Mouse (Mus musculus) forebrain, embryonic 15.5 days (tissue): Measurements from ENCODE around the gene Oscp1. TPM values are rescaled to one million over a fixed set of nuclear protein-coding genes. Genes with fewer than 3 reads are reported as not detected.

Experiments
- ATAC-seq: fragments of 200-750 bp; cut with Nextera tagmentation; replicated peaks from 2 replicates; pipeline ENCODE4 v1.8.0; 2017; ENCODE audit warnings: mild to moderate bottlenecking, moderate TSS enrichment, moderate library complexity
- H3K27ac ChIP-seq: fragments of 300-500 bp; sonication (generic); replicated peaks from 2 replicates; pipeline ENCODE4 v1.5.1; 2015; ENCODE audit warnings: mild to moderate bottlenecking, inconsistent platforms
- H3K27me3 ChIP-seq: fragments of 300-500 bp; sonication (generic); 2 replicates; pipeline ENCODE4 v1.6.1; 2015; ENCODE audit warnings: inconsistent platforms
- H3K36me3 ChIP-seq: fragments of 300-500 bp; sonication (generic); 2 replicates; pipeline ENCODE4 v1.6.1; 2015; ENCODE audit warnings: mild to moderate bottlenecking, inconsistent platforms
- H3K4me1 ChIP-seq: fragments of 300-500 bp; sonication (generic); 2 replicates; pipeline ENCODE4 v1.6.1; 2015; ENCODE audit warnings: inconsistent platforms
- H3K4me2 ChIP-seq: fragments of 300-500 bp; sonication (generic); replicated peaks from 2 replicates; pipeline ENCODE4 v1.6.1; 2015; ENCODE audit warnings: mild to moderate bottlenecking, inconsistent platforms
- H3K4me3 ChIP-seq: fragments of 300-500 bp; sonication (generic); 2 replicates; pipeline ENCODE4 v1.5.1; 2015; ENCODE audit warnings: mild to moderate bottlenecking, inconsistent platforms
- H3K9ac ChIP-seq: fragments of 300-500 bp; sonication (generic); replicated peaks from 2 replicates; pipeline ENCODE4 v1.6.1; 2015; ENCODE audit warnings: mild to moderate bottlenecking, inconsistent platforms
- H3K9me3 ChIP-seq: fragments of 300-500 bp; sonication (generic); 2 replicates; pipeline ENCODE4 v1.6.1; 2016; ENCODE audit warnings: inconsistent platforms
- WGBS: fragments of 180-500 bp; shearing (Covaris S2); methylation state at CpG from one replicate; pipeline ENCODE4 v1.1.7; 2015; ENCODE audit warnings: mixed read lengths; 5-methylcytosine and 5-hydroxymethylcytosine counted together
- polyA plus RNA-seq: library from polyadenylated mRNA; unstranded; fragments of >200 nt; fragmentation: Nextera tagmentation; extraction: Ambion mirVana; gene quantifications from 2 replicates; pipeline ENCODE4 v1.2.1, GENCODE M21; 2015

The Oscp1 gene
- polyA plus RNA-seq: 35.3 TPM in 2 replicates

DNA sequence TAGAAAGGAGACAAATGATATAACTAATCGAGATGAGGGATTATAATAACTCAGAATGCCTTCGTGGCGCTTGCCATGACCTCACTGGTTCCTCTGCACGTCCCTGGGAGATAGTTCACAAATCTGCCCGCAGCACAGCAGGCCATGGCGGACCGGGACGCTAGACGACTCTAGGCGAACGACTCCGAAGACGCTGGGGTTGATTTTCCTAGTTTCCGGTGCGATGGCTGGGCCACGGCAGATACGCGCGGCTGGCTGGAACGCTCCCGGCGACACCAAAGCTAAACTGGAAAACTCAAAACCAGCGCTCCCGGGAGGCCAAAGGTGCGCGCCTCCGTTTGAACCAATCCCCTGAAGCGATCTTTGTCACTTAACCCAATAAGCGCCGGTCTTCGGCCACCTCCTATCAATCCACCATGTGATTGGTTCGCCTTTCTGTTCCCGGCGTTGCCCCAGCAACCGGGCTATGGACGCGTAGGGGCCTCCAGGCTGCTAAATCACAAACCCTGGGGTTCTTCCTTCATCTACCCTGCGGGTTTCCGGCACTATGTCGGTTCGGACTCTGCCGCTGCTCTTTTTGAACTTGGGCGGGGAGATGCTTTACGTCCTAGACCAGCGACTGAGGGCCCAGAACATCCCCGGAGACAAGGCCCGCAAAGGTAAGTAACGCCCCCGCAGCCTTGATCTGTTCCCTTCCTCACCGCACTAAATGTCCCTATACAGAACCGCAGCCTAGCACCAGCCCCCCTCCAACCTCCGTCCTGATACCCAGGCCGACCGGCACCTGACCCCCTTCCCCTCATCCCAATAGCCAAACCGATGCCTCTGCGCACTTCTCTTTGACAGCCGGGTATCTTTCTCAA lies at the start of gene Oscp1:
Gene Oscp1, plus strand, starts transcription at position 432 of the 863 bp plus-strand sequence.
- Histone ChIP-seq H3K27me3 (no peaks in the 10 kb centered on the region), H3K4me3 (peak within 1 kb of the TSS; percentile 69), H3K27ac (peak within 1 kb of the TSS; percentile 59; the same call in 1 of the 2 replicates), H3K4me1 (peaks cover 20% of the 10 kb centered on the region), H3K36me3 (peaks cover 22% of the 10 kb centered on the region), H3K9me3 (no peaks in the 10 kb centered on the region), H3K9ac (peak within 1 kb of the TSS; percentile 63), H3K4me2 (peak within 1 kb of the TSS; percentile 89)
- ATAC-seq: peak; percentile 99
- WGBS: under 1% methylated on average over 57 of the region's 57 CpGs

DNA sequence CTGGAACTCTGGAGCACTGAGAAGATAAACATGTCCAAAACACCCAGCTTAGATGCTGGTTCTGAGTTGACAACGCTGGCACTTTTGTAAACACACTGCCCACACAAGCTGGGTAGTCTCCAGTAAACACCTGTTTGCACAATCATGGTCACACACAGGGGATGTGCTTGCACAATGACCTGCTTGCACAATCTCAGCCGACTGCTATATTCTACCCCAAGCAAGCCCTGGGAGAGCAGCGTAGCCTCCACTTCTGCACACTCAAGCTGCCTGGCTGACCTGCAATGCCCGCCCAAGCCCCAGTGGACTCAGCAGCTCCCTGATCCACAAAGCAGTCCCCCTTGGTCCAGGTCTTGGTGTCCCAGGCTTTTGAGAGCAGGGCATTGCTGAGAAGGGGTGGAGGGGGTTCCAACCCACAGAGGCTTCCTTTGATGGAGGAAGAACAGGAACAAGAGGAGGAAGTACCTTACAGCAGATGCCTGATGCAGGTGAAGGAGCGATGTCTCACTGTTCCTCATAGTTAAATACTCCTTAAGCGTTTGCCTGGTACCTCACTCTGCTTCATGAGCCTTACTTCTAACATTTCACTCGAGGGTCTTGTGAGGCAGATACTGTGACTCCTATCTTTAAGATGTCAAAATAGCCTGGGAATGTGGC lies 40.6 kb upstream of the Oscp1 start:
- Histone ChIP-seq H3K9me3 (no peaks in the 10 kb centered on the region), H3K4me1 (no peaks in the 10 kb centered on the region), H3K36me3 (no peaks in the 10 kb centered on the region), H3K27me3 (no peaks in the 10 kb centered on the region), H3K9ac (no peak overlapping the region), H3K4me3 (no peak overlapping the region), H3K27ac (no peak overlapping the region), H3K4me2 (no peak overlapping the region)
- WGBS: 88% methylated on average over 7 of the region's 7 CpGs
- ATAC-seq: no peak

DNA sequence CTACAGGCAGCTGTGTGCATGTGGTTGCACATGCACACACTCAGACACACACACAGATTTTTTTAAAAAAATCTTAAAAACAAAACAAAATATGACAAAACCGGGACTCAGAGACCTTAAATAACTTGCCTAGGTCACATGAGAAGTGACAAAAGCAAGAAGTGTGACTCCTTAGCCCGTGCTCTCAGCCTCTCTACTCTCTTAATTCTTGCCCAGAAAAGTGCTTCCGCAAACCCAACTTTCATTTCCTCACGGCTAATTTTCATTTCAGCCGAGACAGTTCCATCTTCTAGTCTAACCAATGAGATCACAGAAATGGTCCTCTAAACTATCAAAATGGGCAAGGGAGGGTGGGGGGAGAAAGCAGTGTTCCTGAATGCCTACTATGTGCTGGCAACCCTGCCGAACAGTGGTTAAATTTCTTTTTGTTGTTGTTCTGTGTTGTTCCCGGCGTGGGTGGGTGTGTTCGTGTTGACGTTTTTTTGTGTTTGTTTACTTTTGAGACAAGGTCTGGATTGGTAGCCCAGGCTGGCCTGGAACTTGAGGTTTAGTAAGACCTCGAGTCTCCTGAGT lies 39.3 kb upstream of the Oscp1 start:
- no peak overlapping the region for H3K4me2 ChIP-seq
- no peaks in the 10 kb centered on the region for H3K36me3 ChIP-seq
- no peak overlapping the region for H3K27ac ChIP-seq
- H3K9me3 ChIP-seq: no peaks in the 10 kb centered on the region
- no peak for ATAC-seq
- no peaks in the 10 kb centered on the region for H3K27me3 ChIP-seq
- 87% methylated on average over 11 of the region's 11 CpGs for WGBS
- H3K4me3 ChIP-seq: no peak overlapping the region
- no peaks in the 10 kb centered on the region for H3K4me1 ChIP-seq
- no peak overlapping the region for H3K9ac ChIP-seq

DNA sequence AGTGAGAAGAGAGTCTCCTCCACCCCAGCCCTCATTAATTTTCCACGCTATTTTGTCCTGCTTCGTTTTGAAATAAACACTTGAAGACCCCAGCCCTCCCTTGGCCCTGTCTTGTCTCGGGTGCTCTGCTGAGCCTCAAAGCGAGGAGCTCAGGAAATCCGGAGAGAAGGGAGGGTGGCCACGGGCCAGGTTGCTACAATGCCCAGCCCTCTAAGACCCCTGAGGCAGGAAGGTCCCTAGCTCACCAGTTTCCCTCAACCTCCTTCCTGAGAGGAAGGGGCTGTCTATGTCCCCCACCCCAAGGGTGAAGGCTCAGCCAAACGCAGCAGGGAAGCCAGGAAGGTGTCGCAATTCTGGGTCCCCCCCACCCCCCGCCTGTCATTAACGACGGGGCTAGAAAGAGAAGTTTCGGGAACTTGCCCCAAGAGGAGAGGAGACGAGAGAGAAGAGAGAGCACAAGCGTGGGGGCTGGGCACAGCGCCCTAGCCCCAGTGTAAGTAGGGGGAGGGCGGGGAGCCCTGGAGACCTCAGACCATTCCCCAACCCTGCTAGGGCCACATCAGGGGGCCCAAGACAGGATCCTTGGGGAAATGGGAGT lies 34.0 kb upstream of the Oscp1 start, which contains the start of gene Csf3r:
Gene Csf3r, plus strand, starts transcription at position 248 of the 598 bp plus-strand sequence.
- no peaks in the 10 kb centered on the region for H3K27me3 ChIP-seq
- 65% methylated on average over 16 of the region's 16 CpGs for WGBS

DNA sequence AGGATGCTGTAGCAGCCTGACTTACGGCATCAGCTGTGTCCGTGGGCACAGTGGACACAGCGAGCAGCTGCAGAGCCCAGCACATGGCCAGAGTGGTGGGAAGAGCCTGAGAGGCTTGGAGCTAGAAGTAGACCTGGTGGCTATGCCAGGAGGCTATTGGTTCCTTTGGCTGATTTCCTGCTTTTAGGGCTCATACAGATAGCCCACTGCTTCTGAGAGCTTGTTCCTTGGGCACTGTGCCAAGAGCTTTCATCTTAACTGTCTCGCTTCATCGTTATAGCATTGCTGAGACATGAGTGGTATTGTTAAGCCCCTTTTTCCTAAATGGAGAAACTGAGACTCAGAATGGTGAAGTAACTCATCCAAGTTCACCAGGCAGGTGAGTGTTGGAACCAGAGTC lies 32.6 kb upstream of the Oscp1 start:
- 70% methylated on average over 5 of the region's 5 CpGs for WGBS
- Histone ChIP-seq H3K9ac (no peak overlapping the region), H3K4me1 (no peaks in the 10 kb centered on the region), H3K27ac (no peak overlapping the region), H3K4me2 (no peak overlapping the region), H3K27me3 (no peaks in the 10 kb centered on the region), H3K4me3 (no peak overlapping the region), H3K36me3 (no peaks in the 10 kb centered on the region), H3K9me3 (no peaks in the 10 kb centered on the region)
- ATAC-seq: no peak

More for the DNA sequence above, 34.0 kb upstream of the Oscp1 start, which contains the start of gene Csf3r:
- H3K4me3 ChIP-seq: no peak within 1 kb of the TSS
- H3K4me1 ChIP-seq: no peaks in the 10 kb centered on the region
- ATAC-seq: no peak
- H3K9ac ChIP-seq: no peak within 1 kb of the TSS
- H3K9me3 ChIP-seq: no peaks in the 10 kb centered on the region
- no peaks in the 10 kb centered on the region for H3K36me3 ChIP-seq
- H3K27ac ChIP-seq: no peak within 1 kb of the TSS
- no peak within 1 kb of the TSS for H3K4me2 ChIP-seq

DNA sequence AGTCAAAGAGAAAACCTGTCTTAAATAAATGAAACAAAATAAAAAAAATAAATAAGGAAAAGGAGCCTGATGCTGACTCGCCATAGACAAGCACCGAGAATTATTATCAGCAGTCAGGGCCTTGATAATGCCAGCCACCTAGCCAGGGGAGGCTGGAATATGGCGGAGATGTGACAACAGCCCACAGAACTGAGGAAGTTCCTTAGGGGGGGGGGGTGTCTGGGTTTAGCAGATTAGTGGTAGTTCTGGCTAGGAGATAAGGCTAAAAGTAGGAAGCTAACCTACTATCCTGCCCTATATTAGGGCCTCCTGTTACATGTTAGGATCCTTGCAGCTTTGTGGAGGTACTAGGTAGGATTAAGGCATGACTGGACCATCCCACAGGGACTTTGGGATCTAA lies 30.4 kb upstream of the Oscp1 start:
- Histone ChIP-seq H3K9me3 (no peaks in the 10 kb centered on the region), H3K27me3 (no peaks in the 10 kb centered on the region), H3K27ac (no peak overlapping the region), H3K9ac (no peak overlapping the region), H3K4me1 (no peaks in the 10 kb centered on the region), H3K36me3 (no peaks in the 10 kb centered on the region), H3K4me3 (no peak overlapping the region), H3K4me2 (no peak overlapping the region)
- WGBS: 95% methylated on average over 3 of the region's 3 CpGs
- no peak for ATAC-seq

DNA sequence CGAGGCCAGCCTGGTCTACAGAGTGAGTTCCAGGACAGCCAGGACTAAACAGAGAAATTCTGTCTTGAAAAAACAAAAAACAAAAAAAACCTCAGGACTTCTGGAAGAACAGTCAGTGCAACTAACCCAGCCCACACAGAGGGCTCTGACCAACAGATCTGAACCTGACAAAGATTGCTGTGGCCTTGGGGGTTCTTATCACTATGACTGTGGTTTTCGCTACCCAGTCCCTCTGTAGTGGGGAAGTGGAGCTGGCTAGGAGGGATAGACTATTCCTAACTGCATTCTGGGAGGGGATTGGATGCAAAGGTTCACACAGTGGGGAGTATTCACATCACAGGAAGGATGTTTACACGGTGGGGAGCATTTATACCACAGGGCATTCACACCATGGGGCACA lies 29.3 kb upstream of the Oscp1 start:
- H3K36me3 ChIP-seq: no peaks in the 10 kb centered on the region
- H3K4me2 ChIP-seq: no peak overlapping the region
- no peak overlapping the region for H3K4me3 ChIP-seq
- H3K9me3 ChIP-seq: no peaks in the 10 kb centered on the region
- ATAC-seq: no peak
- H3K27me3 ChIP-seq: no peaks in the 10 kb centered on the region
- no peaks in the 10 kb centered on the region for H3K4me1 ChIP-seq
- H3K9ac ChIP-seq: no peak overlapping the region
- 73% methylated on average over 3 of the region's 3 CpGs for whole genome bisulfite sequencing
- H3K27ac ChIP-seq: no peak overlapping the region

DNA sequence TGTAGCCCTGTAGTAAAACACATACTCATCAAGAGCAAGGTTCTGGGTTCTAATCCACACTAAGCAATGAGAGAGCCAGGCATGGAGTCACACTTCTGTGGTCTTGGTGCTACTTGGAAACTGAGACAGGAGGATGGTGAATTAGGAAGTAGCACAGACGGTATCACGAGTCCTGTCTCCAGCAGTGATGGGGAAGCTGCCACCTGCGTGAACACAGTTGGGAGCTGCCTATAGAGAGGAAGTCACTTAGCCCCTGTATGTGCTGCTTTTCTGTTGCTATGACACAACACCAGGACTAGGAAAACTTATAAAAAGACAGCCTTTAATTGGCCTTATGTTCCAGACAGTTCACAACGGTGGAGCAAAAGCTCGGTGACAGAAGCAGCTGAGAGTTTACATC lies 27.7 kb upstream of the Oscp1 start:
- ATAC-seq: no peak
- no peak overlapping the region for H3K9ac ChIP-seq
- no peak overlapping the region for H3K4me3 ChIP-seq
- H3K27me3 ChIP-seq: no peaks in the 10 kb centered on the region
- H3K9me3 ChIP-seq: no peaks in the 10 kb centered on the region
- no peak overlapping the region for H3K4me2 ChIP-seq
- no peaks in the 10 kb centered on the region for H3K4me1 ChIP-seq
- WGBS: 75% methylated on average over 5 of the region's 5 CpGs
- H3K27ac ChIP-seq: no peak overlapping the region
- no peaks in the 10 kb centered on the region for H3K36me3 ChIP-seq

DNA sequence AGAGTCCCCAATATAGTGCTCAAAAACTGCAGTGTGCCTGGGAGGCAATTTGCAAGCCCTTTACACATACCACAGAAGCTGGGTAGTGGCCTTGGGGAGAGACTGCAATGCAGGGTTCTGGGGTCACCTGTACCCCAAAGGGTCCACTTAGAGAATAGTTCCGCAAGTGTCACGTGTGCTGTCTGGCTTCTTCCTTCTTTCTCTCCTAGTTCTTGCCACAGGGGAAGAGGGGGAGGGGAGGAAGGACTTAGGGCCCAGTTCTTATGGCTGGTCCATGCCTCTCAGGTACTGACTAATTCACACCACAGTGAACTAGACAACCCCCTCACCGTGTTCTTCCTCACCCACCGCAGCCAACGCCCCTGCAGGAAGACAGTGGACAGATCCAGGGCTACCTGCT lies 23.0 kb upstream of the Oscp1 start:
- H3K4me2 ChIP-seq: no peak overlapping the region
- H3K36me3 ChIP-seq: no peaks in the 10 kb centered on the region
- no peak overlapping the region for H3K4me3 ChIP-seq
- H3K9ac ChIP-seq: no peak overlapping the region
- H3K27me3 ChIP-seq: no peaks in the 10 kb centered on the region
- H3K27ac ChIP-seq: no peak overlapping the region
- WGBS: 80% methylated on average over 5 of the region's 5 CpGs
- no peak for ATAC-seq
- no peaks in the 10 kb centered on the region for H3K4me1 ChIP-seq
- no peaks in the 10 kb centered on the region for H3K9me3 ChIP-seq

DNA sequence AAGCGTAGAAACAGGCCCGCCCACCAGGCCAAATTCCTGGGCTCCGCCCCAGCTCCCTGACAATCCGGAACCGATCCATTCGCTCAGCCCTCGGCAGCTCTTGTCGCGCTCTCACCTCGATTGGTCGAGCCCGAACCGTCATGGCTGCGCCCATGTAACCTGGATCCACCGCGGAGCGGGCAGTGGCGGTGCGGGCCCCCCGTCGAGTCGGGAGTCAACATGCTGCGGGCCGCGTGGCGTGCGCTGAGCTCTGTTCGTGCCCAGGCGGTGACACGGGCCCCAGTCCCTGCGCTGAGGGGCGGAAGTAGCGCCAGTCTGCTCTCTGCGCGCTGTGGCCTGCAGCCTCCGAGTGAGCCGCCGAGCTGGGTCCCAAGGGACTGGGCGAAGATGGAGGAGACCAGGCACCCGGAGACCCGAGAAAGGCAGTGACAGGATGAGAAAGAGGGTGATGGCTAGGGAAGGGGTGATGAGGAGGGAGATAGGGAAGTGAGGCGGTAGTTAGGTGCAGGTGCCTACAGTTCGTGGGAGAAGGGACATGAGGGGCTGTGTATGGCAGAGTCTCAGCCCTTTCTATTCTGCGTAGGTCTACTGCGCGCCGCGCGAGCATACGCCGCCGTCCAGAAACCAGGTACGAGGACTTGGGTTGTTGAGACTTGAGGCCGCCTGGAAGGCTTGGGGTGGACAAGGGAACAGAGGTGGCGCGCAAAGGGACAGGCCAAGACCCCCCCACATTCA lies 11.3 kb upstream of the Oscp1 start, which contains the start of gene Mrps15:
Gene Mrps15, plus strand, starts transcription at position 75 of the 735 bp plus-strand sequence.
- H3K9ac ChIP-seq: peak within 1 kb of the TSS; percentile 87
- peaks cover 18% of the 10 kb centered on the region for H3K4me1 ChIP-seq
- H3K4me2 ChIP-seq: peak within 1 kb of the TSS; percentile 96
- peak; percentile 97 for ATAC-seq
- no peaks in the 10 kb centered on the region for H3K9me3 ChIP-seq
- H3K27me3 ChIP-seq: no peaks in the 10 kb centered on the region
- H3K36me3 ChIP-seq: peaks cover 8% of the 10 kb centered on the region
- peak within 1 kb of the TSS; percentile 83 for H3K27ac ChIP-seq
- H3K4me3 ChIP-seq: peak within 1 kb of the TSS; percentile 96
- under 1% methylated on average over 56 of the region's 56 CpGs for WGBS

DNA sequence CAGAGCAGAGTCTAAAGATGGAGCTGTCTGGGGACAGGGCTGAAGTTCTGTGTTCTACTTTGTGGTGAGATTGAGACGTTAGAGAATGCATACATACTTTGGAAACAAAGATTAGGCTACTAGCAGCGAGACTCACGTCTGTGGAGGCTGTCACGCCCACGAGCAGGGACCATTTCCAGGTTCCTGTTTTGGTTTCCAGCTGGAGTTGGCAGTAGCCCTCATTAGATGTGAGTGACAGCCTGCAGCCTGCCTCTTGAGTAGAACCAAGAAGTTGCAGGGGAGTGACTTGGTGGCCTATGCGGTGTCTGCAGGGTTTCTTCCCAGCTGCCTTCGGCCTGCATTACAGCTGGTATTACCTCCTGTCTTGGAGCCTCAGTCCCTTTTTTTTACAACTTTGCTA lies 6.7 kb upstream of the Oscp1 start:
- Histone ChIP-seq H3K4me1 (peaks cover 16% of the 10 kb centered on the region), H3K9ac (no peak overlapping the region), H3K4me3 (no peak overlapping the region), H3K36me3 (peaks cover 32% of the 10 kb centered on the region), H3K27ac (no peak overlapping the region), H3K4me2 (no peak overlapping the region), H3K9me3 (no peaks in the 10 kb centered on the region), H3K27me3 (no peaks in the 10 kb centered on the region)
- ATAC-seq: no peak
- WGBS: 72% methylated on average over 7 of the region's 7 CpGs
